Mouse (Mus musculus): ENCODE results near the gene Grip2.

DNA sequence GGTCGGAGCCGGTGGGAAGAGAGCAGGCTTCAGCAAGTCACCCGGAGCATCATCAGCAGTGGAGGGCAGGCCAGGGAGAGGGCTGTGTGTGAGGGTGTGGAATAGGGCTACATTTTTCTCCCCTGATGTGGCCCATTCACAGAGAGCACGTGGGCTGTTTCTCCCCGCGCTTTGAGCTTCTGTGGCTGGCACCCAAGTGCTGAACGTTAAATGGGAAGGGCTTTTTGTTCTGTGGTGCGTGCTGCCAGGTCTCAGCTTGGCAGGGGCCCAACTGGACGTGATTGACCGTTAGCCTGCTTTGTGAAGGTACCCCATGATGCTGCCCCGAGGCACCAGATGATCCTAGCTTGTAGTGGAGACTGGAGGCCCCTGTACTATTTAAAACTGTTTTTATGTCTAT is 94.9 kb downstream of the Grip2 start:
- TF ChIP-seq CTCF (IDR thresholded peaks at IDR 0.05; ENCODE audit: borderline replicate concordance, control insufficient read depth, extremely low read depth, insufficient read depth, low read length, poor library complexity) (no peak), POLR2A (IDR thresholded peaks at IDR 0.05; ENCODE audit: control insufficient read depth, extremely low read depth, insufficient read depth, low read length, poor library complexity) (no peak)

All from thymus, adult 2 months (tissue).